ENCODE assay signal across 9 mouse cellular contexts in the genomic region with DNA sequence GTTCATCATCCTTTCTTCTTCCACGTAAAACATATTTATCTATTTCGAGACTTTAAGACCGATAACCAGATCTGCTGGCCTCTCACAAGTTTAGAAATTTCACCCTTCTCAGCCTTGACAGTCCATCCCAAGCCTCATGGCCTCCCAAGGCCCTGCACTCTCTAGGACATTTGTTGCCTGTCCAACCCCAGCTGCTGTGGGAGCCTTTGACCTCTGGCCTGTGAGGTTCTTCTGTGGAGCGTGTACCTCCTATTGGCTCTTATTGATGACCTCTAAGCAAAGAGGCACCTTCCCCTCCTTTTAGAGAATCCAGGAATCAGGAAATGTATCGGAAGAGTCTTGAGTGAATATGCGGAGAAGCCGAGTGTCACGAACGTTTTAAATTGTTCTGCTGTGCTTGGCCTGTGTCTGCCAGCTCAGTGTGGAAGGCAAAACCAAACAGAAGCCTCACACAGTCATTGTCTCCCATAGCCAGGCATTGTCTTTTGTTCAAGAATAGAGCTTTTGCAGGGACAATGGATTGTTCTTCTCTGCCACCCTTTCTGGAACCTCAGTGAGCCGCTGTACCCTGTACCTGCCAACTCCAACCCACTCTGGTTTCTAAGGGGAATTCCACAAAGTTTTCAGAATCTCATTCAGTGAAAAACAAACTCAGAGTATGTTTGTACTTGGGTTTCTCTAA.
A peak's percentile ranks its signal among the peaks of the same experiment; 100 is the strongest.
DNase-seq lines count a peak whose midpoint lies in the region; ATAC-seq lines count a peak whose summit lies in the region.
"Had no signal": no experiment of that assay in that cellular context is flagged by ENCODE, and none has a peak within 500 bp of the region (broad histone marks: within the 10 kb centered on the region; RNA-seq: fewer than 3 reads in every experiment).

No protein-coding gene starts in this region.

- no peak for DNase-seq in frontal cortex, adult 2 months (ENCODE audit: extremely low spot score in 1 of 2, low spot score in 1 of 2)
- peak; percentile 28 for DNase-seq in layer of hippocampus, adult 11-12 months (ENCODE audit: low spot score)
- no peak for DNase-seq in layer of hippocampus, postnatal 25 days (ENCODE audit: extremely low spot score in 1 of 2, low spot score in 1 of 2)
- peak; percentile 21 for DNase-seq in ZHBTc4 (ENCODE audit: low read depth, low spot score)
- DNase-seq in layer of hippocampus, postnatal 36 days = peak; percentile 23 to 27
- no peak for DNase-seq in adrenal gland, postnatal 14 days
- DNase-seq: spleen, adult 18-20 months had no signal

- ATAC-seq in frontal cortex, adult (ENCODE audit: low TSS enrichment) = peak; percentile 52
- no peak for ATAC-seq in activated CD4-positive, CD25-positive, alpha-beta regulatory T cell, adult 4 months

Comparison
In these comparisons a context has a peak if more than half of its experiments do, and no peak if none do; other contexts are left out.
1. DNase-seq: peak in layer of hippocampus, adult 11-12 months (single experiment), ZHBTc4 (single experiment) and layer of hippocampus, postnatal 36 days (2 of 2); none in frontal cortex, adult 2 months (0 of 2), layer of hippocampus, postnatal 25 days (0 of 2) and adrenal gland, postnatal 14 days (single experiment).